Mouse (Mus musculus): ENCODE measurements around the gene Maml3.

The Maml3 gene

GRCm38 (mm10) chr3:52046027-52046700 lies 58.7 kb downstream of the Maml3 start:
- peak; percentile 70 for DNase-seq (ENCODE audit: low spot score)

DNA sequence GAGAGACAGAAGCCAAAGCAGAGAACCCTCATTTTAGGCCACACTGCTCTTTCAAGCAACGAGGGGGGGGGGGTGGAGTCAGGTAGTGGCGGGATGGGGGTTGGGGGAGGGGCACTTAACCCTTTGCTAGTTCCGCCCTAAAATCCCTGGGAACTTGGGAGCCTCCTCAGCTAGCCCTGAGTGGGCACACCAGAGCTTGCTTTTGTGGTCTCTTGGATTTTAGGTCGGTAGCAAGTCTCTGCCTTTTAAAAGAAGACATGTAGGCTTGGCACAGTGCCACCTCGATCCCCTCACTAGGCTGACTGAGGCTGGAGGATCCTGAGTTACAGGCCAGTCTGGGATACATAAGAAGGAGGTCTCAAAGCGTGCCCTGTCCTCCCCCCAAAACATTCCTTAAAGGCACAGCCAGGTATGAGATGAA lies 59.6 kb downstream of the Maml3 start:
- DNase-seq (ENCODE audit: low spot score): no peak

DNA sequence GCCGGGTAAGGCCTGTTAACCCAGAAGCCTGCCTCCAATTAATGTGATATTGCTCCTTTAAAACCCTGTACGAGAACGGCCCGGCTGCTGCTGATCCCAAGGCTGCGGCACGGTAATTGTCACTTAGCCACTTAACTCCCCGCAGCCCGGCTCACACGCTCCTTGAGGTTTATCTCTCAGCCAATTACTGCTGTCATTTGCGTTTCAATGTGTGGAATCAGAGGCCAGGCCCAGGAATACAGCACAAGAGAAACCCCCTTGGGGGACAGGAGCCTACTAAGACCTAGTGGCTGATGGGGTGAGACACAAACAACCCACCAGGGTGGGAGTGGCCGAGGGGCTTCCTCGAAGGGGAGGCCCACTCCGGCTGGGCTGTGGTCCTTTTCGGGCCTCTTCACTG lies 60.2 kb downstream of the Maml3 start:
- no peak for DNase-seq (ENCODE audit: low spot score)

DNA sequence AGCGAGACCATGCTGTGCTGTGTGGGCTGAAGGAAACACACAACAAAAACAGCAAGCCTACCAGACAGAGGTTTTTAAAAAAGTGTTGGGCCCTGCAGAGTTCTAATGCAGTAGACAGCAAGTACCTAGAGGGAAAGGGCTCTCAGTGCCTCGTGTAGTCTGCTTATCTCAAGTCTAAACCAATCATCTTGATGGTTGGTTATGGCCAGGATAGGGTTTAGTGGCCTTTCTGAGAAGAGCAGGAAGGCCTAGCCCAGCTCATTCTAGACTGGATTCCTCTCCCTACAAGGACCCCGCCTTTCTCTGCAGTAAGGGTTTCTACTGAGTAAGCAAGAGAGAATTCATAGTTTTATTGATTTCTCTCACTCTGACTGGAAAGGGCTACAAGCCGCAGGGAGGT lies 61.0 kb downstream of the Maml3 start:
- DNase-seq (ENCODE audit: low spot score): no peak

GRCm38 (mm10) chr3:52042680-52043079 lies 62.2 kb downstream of the Maml3 start:
- DNase-seq (ENCODE audit: low spot score): no peak

DNA sequence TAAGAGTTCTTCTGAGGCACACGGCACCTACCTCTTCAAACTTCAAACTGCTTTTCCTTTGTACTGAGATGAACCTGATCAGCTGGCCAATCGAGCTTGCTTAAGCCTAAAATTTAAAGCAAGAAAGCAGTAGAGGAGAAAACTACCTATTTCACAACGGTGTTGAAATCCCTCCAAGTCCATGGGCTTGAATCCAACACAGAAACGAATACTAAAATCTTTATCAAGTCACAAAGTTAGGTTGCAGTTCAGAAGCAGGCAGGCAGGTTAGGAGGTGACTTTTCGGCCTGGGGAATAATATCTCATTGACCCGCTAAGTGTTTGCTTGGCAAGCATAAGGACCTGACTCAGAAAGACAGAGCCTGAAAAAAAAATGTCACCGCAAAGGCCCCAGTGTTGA lies 64.9 kb downstream of the Maml3 start:
- no peak for DNase-seq (ENCODE audit: low spot score)

GRCm38 (mm10) chr3:52037260-52037659 lies 67.6 kb downstream of the Maml3 start:
- no peak for DNase-seq (ENCODE audit: low spot score)

DNA sequence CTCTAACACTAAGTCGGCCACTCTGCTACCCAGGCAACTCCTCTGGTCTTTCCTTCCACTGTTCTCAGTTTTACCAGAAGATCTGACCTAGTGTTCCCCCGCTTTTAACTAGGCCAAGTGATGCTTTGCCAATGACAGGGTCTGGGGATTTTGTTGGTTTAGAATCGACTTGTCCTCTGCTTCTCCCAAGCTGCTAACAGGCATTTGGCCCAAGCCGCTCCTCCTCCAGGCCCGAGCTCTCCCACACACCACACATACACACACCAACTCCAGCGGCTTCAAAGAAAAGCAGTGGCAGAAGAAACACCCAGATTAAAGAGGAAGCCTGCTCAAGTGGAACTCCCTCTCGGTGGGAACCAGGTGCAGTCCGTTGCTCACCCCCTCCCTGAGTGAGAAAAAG lies 69.5 kb downstream of the Maml3 start:
- no peak for DNase-seq (ENCODE audit: low spot score)

GRCm38 (mm10) chr3:52033857-52034588 lies 70.9 kb downstream of the Maml3 start:
- DNase-seq (ENCODE audit: low spot score): no peak

GRCm38 (mm10) chr3:52031327-52031726 lies 73.5 kb downstream of the Maml3 start:
- DNase-seq (ENCODE audit: low spot score): no peak

- DNase-seq (ENCODE audit: low spot score): peak; percentile 37
These were observed 74.8 kb downstream of the Maml3 start for GRCm38 (mm10) chr3:52030114-52030513.

- DNase-seq (ENCODE audit: low spot score): peak; percentile 71
These were observed 75.2 kb downstream of the Maml3 start for GRCm38 (mm10) chr3:52029661-52030081.

- no peak for DNase-seq (ENCODE audit: low spot score)
These were observed 76.9 kb downstream of the Maml3 start for GRCm38 (mm10) chr3:52027972-52028371.

DNA sequence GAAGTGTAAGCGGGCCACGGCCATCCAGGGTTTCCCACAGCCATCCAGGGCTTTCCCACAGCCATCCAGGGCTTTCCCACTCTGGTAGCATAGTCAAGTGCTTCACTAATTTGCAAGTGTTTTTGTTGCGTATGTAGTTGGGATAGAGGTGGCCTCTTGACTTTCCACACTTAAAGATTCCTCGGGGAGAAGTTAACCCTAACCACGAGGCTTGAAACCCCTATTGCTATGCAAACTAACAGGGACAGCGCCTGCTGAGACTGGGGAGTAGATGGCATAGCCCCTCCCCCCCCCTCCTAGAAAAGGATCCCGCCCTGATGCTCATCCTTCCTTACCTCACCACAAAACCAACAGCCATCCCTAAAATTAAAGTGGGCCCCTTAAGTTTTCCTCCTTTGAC lies 82.4 kb downstream of the Maml3 start:
- DNase-seq (ENCODE audit: low spot score): no peak

DNA sequence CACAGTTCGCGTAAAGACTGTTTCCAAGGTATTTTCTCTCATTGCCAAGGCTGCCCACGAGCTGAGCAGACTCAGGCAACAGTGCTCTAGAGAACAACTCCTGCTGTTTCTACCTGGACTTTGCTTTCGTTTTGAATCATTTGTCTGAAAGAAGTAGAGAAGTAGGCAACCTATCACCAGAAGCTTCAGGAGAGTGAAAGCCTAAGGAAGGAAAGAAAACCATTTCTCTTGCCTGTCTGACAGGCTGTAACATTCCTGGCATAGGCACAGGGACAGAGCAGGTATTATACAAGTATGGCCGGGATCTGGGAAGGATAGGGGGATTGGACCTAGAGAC lies 86.8 kb downstream of the Maml3 start:
- DNase-seq (ENCODE audit: low spot score): no peak

DNA sequence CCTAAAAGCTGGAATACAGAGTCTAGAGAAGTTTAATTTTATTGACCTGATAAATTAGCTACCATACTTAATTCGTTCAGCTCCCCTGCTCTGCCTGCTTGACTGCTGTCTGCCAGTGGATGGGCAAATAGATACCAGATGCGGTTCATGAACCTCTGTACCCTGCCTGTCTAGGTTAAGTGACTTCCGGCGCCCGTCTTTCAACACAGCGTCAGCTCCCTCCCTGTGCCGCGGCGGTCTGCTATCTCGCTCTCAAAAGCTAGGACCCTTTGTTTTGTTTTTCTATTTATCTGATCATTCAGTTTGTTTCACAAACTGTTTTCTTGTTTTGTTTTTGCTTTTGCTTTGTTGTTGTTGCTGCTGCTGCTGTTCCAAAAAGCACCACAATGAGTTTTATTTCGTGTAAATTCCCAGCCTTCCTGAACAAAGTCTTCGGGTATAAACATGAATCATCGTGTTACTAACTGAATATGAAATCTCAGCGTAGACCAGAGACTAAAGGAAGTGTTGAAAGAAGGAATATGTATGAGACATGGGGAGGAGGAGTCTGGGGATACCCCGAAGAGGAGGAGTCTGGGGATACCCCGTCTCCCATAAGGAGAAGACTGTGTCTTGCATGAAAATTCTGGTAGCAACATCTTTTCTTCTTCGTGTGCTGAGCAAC lies 87.3 kb downstream of the Maml3 start:
- DNase-seq (ENCODE audit: low spot score): no peak

DNA sequence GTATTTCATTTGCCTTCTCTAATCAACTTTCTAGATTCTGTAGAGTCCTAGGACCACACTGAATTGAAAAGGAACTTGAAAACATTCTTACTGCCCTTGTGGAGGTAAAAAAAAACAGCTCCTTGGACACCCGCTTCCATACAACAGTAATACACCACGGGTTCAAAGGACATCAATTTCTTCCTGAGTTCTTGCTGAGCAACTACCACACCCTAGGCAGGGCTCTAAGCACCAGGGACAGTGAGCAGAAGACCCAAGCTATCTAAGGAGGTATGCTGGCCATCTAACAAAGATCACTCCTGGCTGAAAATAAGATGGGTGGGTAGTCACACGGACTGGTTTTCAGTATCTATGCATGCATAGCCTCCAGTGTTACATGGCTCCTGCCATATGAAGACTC lies 88.7 kb downstream of the Maml3 start:
- no peak for DNase-seq (ENCODE audit: low spot score)

- DNase-seq (ENCODE audit: low spot score): no peak
These were observed 89.3 kb downstream of the Maml3 start for GRCm38 (mm10) chr3:52015556-52015955.

- no peak for DNase-seq (ENCODE audit: low spot score)
These were observed 93.7 kb downstream of the Maml3 start for GRCm38 (mm10) chr3:52011032-52011710.

DNA sequence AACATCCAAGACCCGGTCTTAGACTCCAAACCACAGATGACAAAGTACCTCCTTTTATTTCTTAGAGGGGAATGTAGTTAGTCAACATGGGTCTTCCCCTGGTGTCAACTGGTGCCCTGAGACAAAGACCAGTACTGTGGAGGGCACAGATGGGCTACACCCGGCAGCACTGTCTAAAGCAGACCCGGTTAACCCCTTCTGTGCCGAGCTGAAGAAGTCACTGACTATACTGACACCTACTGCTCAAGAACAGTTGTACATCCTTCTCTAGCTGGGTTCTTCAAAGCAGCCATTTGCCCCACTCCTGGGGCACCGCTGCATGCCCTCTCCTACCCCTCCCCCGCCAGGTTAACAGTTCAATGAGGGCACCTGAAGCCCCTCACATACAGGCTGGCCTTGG lies 95.6 kb downstream of the Maml3 start:
- peak; percentile 48 for DNase-seq (ENCODE audit: low spot score)

DNA sequence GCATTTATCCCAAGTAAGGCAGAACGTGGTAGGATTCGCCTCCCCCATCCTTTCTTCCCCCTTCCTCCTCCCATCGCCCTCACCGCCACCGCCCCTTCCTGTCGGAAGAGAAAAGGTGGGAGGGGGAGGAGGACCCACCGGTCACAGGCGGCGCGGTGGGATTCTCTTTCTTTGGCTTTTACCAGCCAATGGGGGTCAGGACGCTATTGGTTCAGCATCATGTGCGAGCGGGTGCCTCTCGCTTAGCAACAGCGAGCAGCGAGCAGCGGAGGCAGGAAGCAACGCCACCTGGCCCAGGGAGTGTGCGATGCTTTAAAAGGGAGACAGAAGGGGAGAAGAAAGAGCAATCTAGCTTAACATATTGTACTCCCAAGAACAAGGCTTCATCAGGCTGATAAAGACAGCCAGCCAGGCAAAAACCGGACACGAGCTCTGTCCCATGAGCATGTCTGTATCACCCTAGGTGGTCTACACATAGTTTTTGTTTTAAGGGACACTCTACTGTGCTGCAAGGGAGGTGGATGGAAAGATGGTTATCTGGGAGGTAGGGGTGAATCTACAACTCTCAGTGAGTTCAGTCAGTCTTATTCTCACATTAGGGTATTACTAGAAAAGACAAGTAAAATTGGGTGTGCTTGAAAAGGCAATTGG lies 97.1 kb downstream of the Maml3 start:
- peak; percentile 78 for DNase-seq (ENCODE audit: low spot score)

GRCm38 (mm10) chr3:52006721-52007330 lies 98.0 kb downstream of the Maml3 start:
- DNase-seq (ENCODE audit: low spot score): no peak

Data from layer of hippocampus, adult 11-12 months (tissue).